Mouse (Mus musculus): ENCODE data around the gene Sec11a.

DNA sequence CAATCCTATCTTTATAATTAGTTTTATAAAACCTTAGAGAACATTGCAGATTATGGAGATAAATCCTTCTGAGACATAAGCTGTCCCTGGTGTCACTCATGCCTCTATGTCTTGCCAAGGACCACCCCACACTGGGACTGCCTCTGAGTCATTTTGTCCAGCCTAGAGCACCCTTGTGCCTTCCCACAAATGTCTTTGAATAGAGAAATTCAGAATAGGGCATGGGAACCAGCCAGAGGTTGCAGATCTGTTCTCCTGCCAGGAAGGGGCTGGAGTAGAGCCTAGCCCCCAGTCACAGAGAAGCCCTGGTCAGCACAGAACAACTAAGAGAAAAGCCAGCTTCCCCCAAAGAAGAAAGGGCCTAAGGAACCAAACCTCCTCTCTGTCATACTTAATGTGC lies 92.3 kb downstream of the Sec11a start:
- TF ChIP-seq POLR2A (IDR thresholded peaks at IDR 0.05; ENCODE audit: borderline replicate concordance, control insufficient read depth, low read depth, low read length) (no peak), CTCF (IDR thresholded peaks at IDR 0.05; ENCODE audit: control insufficient read depth, insufficient read depth, low read length) (no peak)
